Mouse (Mus musculus): ENCODE data around the gene Sem1.

DNA sequence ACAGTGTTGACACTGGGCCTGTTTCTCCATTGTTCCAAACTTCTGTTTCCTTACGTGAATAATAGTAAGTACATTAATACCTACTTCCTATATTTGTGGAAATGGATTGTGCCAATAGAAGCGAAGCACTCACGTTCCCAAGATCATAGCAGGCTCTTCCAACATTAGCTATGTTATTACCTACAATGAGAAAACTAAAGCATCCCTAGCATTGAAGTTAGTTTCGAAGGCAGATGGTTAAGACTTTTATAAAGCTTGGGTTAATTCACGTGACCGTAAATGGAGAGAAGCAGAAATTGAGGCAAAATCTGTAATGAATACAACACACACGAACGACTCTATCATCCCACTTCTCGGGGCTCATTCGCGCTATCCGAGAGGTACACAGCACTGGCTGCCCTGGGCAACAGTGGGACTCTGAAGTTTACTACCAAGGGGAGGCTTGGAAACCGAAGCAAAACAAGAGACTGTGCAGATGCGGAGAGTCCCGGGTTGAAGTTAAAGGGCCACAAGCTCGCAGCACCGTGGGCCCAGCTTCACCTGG is 650 bp downstream of the Sem1 start:
- TF ChIP-seq POLR2A (IDR thresholded peaks at IDR 0.05; ENCODE audit: low read depth, low read length) (no peak), CTCF (IDR thresholded peaks at IDR 0.05; ENCODE audit: borderline replicate concordance, insufficient read depth, low read length) (no peak)

Measured in embryonic fibroblast, embryonic 13.5 days (primary cell).